Mouse (Mus musculus): Measurements from ENCODE around the gene Col24a1. TPM values are rescaled to one million over a fixed set of nuclear protein-coding genes. Genes with fewer than 3 reads are reported as not detected.

Gene Col24a1
- 0.40 TPM for polyA plus RNA-seq (2012; fragmentation: generic; extraction: Trizol)

DNA sequence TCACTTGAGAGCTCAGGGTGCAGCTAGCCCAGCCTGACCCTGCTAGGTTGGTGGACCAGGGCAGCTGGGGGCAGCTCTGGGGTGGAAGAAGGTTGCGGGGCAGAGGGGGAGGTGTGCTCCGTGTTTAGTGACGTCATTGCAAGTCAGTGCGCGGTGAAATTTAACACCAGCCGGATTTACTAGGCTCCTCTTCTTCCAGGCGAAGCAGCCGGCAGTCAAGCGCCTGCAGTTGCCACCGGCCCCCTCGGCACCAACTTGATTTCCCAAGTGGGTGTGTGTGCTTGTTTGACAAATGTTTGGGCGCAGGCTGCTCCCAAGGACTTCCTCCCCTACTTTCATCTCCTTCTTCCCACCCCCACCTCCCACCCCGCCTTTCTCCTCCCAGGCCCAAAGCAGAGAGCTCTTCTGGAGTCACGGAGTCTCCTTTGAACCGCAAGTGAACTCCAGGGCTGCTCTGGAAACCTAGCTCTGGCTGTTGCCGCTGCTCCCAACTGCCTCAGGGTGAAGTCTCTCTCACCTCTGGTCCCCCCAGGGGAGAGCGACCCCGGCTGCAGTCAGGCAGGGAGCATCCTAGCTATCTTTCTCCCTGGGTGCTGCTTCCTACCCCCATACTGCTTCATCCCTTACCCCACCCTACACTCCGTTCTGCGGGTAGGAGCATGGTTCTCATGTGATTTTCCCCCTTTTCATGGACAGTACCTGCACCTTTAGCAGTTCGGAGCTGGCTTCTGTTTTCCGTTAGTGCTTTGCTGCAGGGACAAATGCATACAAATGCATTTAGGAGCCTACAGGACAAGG lies at the start of gene Col24a1:
TSS of gene Col24a1 (plus strand) at position 136 of the 798 bp plus-strand sequence.
- H3K27me3 ChIP-seq (ENCODE audit: control insufficient read depth, insufficient read depth, insufficient read length): no peaks in the 10 kb centered on the region
- H3K36me3 ChIP-seq (ENCODE audit: control insufficient read depth, insufficient read depth): no peaks in the 10 kb centered on the region
- H3K4me2 ChIP-seq (ENCODE audit: low read depth): peak within 1 kb of the TSS; percentile 98
- peak within 1 kb of the TSS; percentile 18 for H3K4me3 ChIP-seq
- no peaks in the 10 kb centered on the region for H3K79me2 ChIP-seq (ENCODE audit: control insufficient read depth, insufficient read depth)
- no peak within 1 kb of the TSS for H3ac ChIP-seq (ENCODE audit: control insufficient read depth, insufficient read length)
- TF ChIP-seq MYOD1 (IDR thresholded peaks at IDR 0.05; ENCODE audit: control insufficient read depth in 1 of 3, insufficient read length in 2 of 3, low read depth in 2 of 3) (peak in 2 of 3 experiments; percentile 12 to 21), USF1 (IDR thresholded peaks at IDR 0.05; ENCODE audit: low read depth) (no peak), MYOG (IDR thresholded peaks at IDR 0.05; ENCODE audit: control insufficient read depth in 1 of 3, insufficient read depth in 1 of 3, insufficient read length in 2 of 3, low read depth in 2 of 3) (peak in 1 of 3 experiments; percentile 54), TCF3 (IDR thresholded peaks at IDR 0.05; ENCODE audit: insufficient read length, low read depth) (no peak), SRF (IDR thresholded peaks at IDR 0.05; ENCODE audit: control insufficient read depth, insufficient read length, low read depth) (no peak), TCF12 (IDR thresholded peaks at IDR 0.05; ENCODE audit: insufficient read depth, poor library complexity, severe bottlenecking) (no peak), POLR2AphosphoS2 (IDR thresholded peaks at IDR 0.05; ENCODE audit: insufficient read length, low read depth) (no peak), MAX (IDR thresholded peaks at IDR 0.05; ENCODE audit: low read depth) (no peak), CEBPB (IDR thresholded peaks at IDR 0.05; ENCODE audit: insufficient read depth, poor library complexity, severe bottlenecking) (no peak), REST (IDR thresholded peaks at IDR 0.05; ENCODE audit: insufficient read depth, insufficient read length) (no peak), E2F4 (IDR thresholded peaks at IDR 0.05; ENCODE audit: insufficient read depth) (no peak), POLR2A (IDR thresholded peaks at IDR 0.05; ENCODE audit: insufficient read length, low read depth) (no peak)

DNA sequence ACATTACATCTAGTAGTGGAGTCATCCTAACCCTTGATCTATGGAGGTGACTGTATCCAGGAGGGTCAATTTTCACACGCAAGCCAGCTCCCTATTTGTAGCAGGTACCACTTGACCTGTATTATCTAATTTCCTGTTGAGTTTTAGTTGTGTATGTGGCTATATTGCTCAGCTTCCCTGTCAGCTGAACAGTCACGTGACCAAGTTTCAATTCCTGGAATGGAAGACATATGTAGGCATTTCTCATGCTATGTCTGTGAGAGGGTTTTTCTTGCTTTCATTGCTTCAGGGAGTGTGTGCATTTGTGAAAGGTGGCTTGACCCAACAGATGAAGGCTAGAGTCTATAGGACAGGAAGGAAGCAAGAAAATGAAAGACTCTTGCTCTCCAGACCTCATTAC lies 44.2 kb upstream of the Col24a1 start:
- Histone ChIP-seq H3ac (ENCODE audit: control insufficient read depth, insufficient read length) (no peak overlapping the region), H3K4me3 (no peak overlapping the region), H3K27me3 (ENCODE audit: control insufficient read depth, insufficient read depth, insufficient read length) (no peaks in the 10 kb centered on the region), H3K36me3 (ENCODE audit: control insufficient read depth, insufficient read depth) (no peaks in the 10 kb centered on the region), H3K79me2 (ENCODE audit: control insufficient read depth, insufficient read depth) (no peaks in the 10 kb centered on the region), H3K4me2 (ENCODE audit: low read depth) (no peak overlapping the region)
- TF ChIP-seq USF1 (IDR thresholded peaks at IDR 0.05; ENCODE audit: low read depth): peak; percentile 21
- no peak for TF ChIP-seq TCF12 (IDR thresholded peaks at IDR 0.05; ENCODE audit: insufficient read depth, poor library complexity, severe bottlenecking)

DNA sequence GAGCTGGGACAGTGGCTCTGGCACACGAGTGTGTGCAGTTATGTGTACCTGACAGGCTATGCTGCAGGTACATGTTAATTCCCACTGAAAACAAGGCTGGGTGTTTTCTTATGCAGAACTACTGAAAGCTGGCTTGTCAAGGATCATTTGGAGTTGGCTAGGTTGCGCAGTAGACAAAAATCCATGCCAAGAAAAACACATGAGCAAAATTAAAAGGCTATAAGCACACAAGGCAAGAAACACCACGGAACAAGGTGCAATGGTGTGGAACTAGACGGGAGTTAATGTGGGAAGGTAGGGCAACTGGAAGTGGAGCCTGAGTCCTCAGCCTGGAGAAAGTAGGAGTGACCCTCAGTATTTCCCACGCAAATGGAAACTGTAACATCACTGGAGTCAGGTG lies 39.2 kb upstream of the Col24a1 start:
- H3K36me3 ChIP-seq (ENCODE audit: control insufficient read depth, insufficient read depth): no peaks in the 10 kb centered on the region
- no peaks in the 10 kb centered on the region for H3K27me3 ChIP-seq (ENCODE audit: control insufficient read depth, insufficient read depth, insufficient read length)
- H3K79me2 ChIP-seq (ENCODE audit: control insufficient read depth, insufficient read depth): no peaks in the 10 kb centered on the region
- no peak for TF ChIP-seq MAX (IDR thresholded peaks at IDR 0.05; ENCODE audit: low read depth)
- TF ChIP-seq MYOG (IDR thresholded peaks at IDR 0.05; ENCODE audit: control insufficient read depth in 1 of 3, insufficient read depth in 1 of 3, insufficient read length in 2 of 3, low read depth in 2 of 3): no peak
- TF ChIP-seq E2F4 (IDR thresholded peaks at IDR 0.05; ENCODE audit: insufficient read depth): no peak
- no peak for TF ChIP-seq USF1 (IDR thresholded peaks at IDR 0.05; ENCODE audit: low read depth)
- TF ChIP-seq POLR2A (IDR thresholded peaks at IDR 0.05; ENCODE audit: insufficient read length, low read depth): no peak
- no peak for TF ChIP-seq POLR2AphosphoS2 (IDR thresholded peaks at IDR 0.05; ENCODE audit: insufficient read length, low read depth)
- TF ChIP-seq REST (IDR thresholded peaks at IDR 0.05; ENCODE audit: insufficient read depth, insufficient read length): no peak
- TF ChIP-seq TCF12 (IDR thresholded peaks at IDR 0.05; ENCODE audit: insufficient read depth, poor library complexity, severe bottlenecking): no peak
- TF ChIP-seq CEBPB (IDR thresholded peaks at IDR 0.05; ENCODE audit: insufficient read depth, poor library complexity, severe bottlenecking): no peak
- TF ChIP-seq SRF (IDR thresholded peaks at IDR 0.05; ENCODE audit: control insufficient read depth, insufficient read length, low read depth): no peak
- TF ChIP-seq MYOD1 (IDR thresholded peaks at IDR 0.05; ENCODE audit: control insufficient read depth in 1 of 3, insufficient read length in 2 of 3, low read depth in 2 of 3): no peak
- no peak for TF ChIP-seq TCF3 (IDR thresholded peaks at IDR 0.05; ENCODE audit: insufficient read length, low read depth)
- H3ac ChIP-seq (ENCODE audit: control insufficient read depth, insufficient read length): no peak overlapping the region
- no peak overlapping the region for H3K4me2 ChIP-seq (ENCODE audit: low read depth)
- H3K4me3 ChIP-seq: no peak overlapping the region

DNA sequence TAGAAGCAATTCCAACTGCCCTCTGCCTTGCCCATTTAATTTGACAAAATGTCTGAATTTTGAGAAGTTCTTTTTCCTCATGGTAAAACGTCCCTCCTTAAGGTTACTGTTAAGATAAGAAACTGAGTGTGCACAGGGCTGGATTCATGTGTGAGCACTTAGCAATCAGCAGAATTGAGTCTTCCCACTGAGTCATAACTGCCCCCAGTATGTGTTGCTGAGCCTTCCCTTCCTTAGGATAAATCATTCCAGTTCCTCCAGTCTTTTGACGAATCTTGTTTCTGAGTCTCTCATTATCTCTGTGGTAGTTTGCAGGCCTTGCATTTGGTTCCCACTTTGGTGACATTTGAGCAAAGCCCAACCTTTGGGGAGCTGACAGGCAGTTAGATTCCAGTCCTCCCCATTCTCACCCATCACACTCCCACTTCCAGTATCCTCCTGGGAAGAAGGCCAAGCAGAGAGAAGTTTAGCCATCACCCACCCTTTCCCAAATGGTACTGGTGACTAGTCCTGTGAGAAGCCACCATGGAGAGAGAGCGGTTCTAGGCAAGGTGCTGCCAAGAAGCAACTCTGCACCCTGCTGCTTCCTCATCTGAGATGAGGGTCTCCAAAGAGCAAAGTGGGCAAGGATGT lies 37.4 kb upstream of the Col24a1 start:
- TF ChIP-seq CEBPB (IDR thresholded peaks at IDR 0.05; ENCODE audit: insufficient read depth, poor library complexity, severe bottlenecking) (no peak), TCF12 (IDR thresholded peaks at IDR 0.05; ENCODE audit: insufficient read depth, poor library complexity, severe bottlenecking) (no peak), POLR2AphosphoS2 (IDR thresholded peaks at IDR 0.05; ENCODE audit: insufficient read length, low read depth) (no peak), MAX (IDR thresholded peaks at IDR 0.05; ENCODE audit: low read depth) (no peak), USF1 (IDR thresholded peaks at IDR 0.05; ENCODE audit: low read depth) (no peak), MYOG (IDR thresholded peaks at IDR 0.05; ENCODE audit: control insufficient read depth in 1 of 3, insufficient read depth in 1 of 3, insufficient read length in 2 of 3, low read depth in 2 of 3) (no peak), REST (IDR thresholded peaks at IDR 0.05; ENCODE audit: insufficient read depth, insufficient read length) (no peak), SRF (IDR thresholded peaks at IDR 0.05; ENCODE audit: control insufficient read depth, insufficient read length, low read depth) (no peak), POLR2A (IDR thresholded peaks at IDR 0.05; ENCODE audit: insufficient read length, low read depth) (no peak), TCF3 (IDR thresholded peaks at IDR 0.05; ENCODE audit: insufficient read length, low read depth) (no peak), E2F4 (IDR thresholded peaks at IDR 0.05; ENCODE audit: insufficient read depth) (no peak), MYOD1 (IDR thresholded peaks at IDR 0.05; ENCODE audit: control insufficient read depth in 1 of 3, insufficient read length in 2 of 3, low read depth in 2 of 3) (no peak)
- H3K27me3 ChIP-seq (ENCODE audit: control insufficient read depth, insufficient read depth, insufficient read length): no peaks in the 10 kb centered on the region
- no peaks in the 10 kb centered on the region for H3K79me2 ChIP-seq (ENCODE audit: control insufficient read depth, insufficient read depth)
- H3K36me3 ChIP-seq (ENCODE audit: control insufficient read depth, insufficient read depth): no peaks in the 10 kb centered on the region
- H3ac ChIP-seq (ENCODE audit: control insufficient read depth, insufficient read length): no peak overlapping the region
- no peak overlapping the region for H3K4me2 ChIP-seq (ENCODE audit: low read depth)
- H3K4me3 ChIP-seq: no peak overlapping the region
